Mouse (Mus musculus): ENCODE results near the gene Prr5l. TPM values are rescaled to one million over a fixed set of nuclear protein-coding genes. Genes with fewer than 3 reads are reported as not detected.

The Prr5l gene
- polyA plus RNA-seq, 1 experiment from 2014 or later = 6.0 TPM

DNA sequence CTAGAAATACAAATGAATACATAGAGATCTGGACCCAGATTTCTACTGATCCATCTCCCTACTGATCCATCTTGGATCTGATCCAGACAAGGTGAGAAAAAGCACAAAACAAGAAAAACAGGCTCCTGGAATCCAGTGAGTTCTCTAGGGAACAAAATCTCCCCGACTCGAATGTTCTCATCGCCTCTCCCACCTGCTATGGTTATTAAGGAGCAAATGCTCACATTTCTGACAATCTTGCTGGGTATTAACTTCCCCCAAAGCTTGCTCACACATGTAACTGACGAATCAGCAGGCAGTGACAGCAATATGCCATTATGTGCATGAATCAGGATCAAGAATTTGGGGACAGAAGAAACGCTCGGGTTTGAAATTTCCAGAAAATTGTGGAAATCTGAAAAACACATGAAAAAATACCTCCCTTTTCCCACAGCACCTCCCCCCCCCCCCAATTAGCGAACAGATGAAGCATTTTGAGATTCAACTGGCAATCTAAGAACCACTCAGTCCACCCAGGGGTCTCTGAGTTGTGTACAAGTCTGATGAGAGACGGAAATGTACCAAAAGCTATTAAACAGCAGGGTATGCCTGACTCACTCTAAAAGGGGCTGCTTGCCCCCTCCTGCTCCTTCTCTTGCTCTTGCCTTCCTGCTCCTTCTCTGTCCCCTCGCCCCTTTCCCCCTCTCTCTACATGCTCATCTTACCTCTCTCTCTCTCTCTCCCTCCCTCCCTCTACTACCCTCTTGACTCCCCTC lies 123.1 kb downstream of the Prr5l start:
- H3K36me3 ChIP-seq (replicated peaks; ENCODE audit: control insufficient read depth, insufficient read depth) = no peaks in the 10 kb centered on the region
- no peak overlapping the region for H3K27ac ChIP-seq
- no peak overlapping the region for H3K9ac ChIP-seq
- DNase-seq (ENCODE audit: low spot score) = no peak
- ATAC-seq (ENCODE audit: low FRiP score) = no peak
- no peaks in the 10 kb centered on the region for H3K27me3 ChIP-seq (ENCODE audit: control insufficient read depth, insufficient read depth, low read length)
- H3K9me3 ChIP-seq (ENCODE audit: control insufficient read depth, low read length) = no peaks in the 10 kb centered on the region
- 67% methylated on average over 9 of the region's 9 CpGs for WGBS
- H3K4me1 ChIP-seq (replicated peaks; ENCODE audit: control insufficient read depth, insufficient read depth, low read length) = peaks cover 20% of the 10 kb centered on the region
- no peak overlapping the region for H3K4me2 ChIP-seq (replicated peaks)
- no peak overlapping the region for H3K4me3 ChIP-seq (replicated peaks; ENCODE audit: low read length)

DNA sequence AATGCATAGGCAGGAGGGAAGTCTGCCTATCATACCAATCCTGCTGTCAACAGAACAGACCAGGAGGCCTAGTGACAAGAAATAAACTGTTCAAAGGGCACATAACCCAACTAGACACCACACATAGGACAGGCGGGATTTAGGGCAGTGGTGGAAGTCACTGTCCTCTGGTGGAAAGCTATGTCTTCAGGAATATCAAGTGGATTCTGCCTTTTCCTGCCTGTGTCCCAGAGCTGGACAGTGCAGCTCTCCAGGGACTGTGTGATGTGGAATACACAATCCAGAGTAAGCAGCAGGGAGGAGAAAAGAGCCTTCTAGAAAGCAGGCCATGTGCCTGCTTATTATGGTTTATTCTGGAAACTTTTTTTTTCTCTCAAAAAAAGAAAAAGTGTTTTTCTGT lies 125.0 kb downstream of the Prr5l start:
- no peaks in the 10 kb centered on the region for H3K9me3 ChIP-seq (ENCODE audit: control insufficient read depth, low read length)
- no peak overlapping the region for H3K9ac ChIP-seq
- H3K4me2 ChIP-seq (replicated peaks) = no peak overlapping the region
- H3K36me3 ChIP-seq (replicated peaks; ENCODE audit: control insufficient read depth, insufficient read depth) = no peaks in the 10 kb centered on the region
- H3K27me3 ChIP-seq (ENCODE audit: control insufficient read depth, insufficient read depth, low read length) = no peaks in the 10 kb centered on the region
- ATAC-seq (ENCODE audit: low FRiP score) (no peak), DNase-seq (ENCODE audit: low spot score) (no peak)
- no peak overlapping the region for H3K27ac ChIP-seq
- 83% methylated on average over 1 of the region's 1 CpGs for WGBS
- H3K4me3 ChIP-seq (replicated peaks; ENCODE audit: low read length) = no peak overlapping the region
- H3K4me1 ChIP-seq (replicated peaks; ENCODE audit: control insufficient read depth, insufficient read depth, low read length) = peaks cover 25% of the 10 kb centered on the region

DNA sequence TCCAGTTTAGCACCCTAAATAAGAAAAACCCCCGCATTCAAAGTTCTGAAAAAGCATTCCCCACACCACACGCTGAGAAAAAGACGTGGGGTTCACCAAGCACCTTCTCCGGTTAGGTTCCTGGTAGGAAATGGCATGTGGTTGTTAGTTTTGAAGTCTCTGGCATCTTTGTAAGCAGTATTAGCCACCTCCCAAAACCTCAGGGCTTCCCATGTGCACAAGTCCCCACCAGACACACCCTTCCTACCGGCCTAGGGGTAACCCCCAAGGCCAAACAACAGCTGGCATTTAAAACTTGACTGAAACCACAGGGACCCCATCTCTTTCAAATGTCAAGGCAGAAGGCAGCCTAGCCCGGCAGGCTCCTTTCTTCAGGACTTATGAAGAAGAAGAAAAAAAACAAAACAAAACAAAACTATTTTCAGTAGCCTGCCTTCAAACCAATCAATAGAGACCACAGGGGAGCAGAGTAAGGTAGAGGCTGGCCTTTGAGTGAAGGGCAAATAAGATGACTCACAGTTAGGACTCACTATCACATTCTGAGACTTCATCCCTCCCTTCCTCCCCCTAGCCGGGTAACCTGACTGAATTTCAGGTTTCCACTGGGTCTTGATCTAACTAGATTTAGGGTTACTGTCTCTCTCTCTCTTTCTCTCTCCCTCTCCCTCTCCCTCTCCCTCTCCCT lies 126.6 kb downstream of the Prr5l start:
- Histone ChIP-seq H3K27ac (no peak overlapping the region), H3K9me3 (ENCODE audit: control insufficient read depth, low read length) (no peaks in the 10 kb centered on the region), H3K36me3 (replicated peaks; ENCODE audit: control insufficient read depth, insufficient read depth) (no peaks in the 10 kb centered on the region), H3K9ac (no peak overlapping the region), H3K27me3 (ENCODE audit: control insufficient read depth, insufficient read depth, low read length) (no peaks in the 10 kb centered on the region), H3K4me3 (replicated peaks; ENCODE audit: low read length) (no peak overlapping the region), H3K4me2 (replicated peaks) (no peak overlapping the region), H3K4me1 (replicated peaks; ENCODE audit: control insufficient read depth, insufficient read depth, low read length) (peaks cover 19% of the 10 kb centered on the region; the same call in 1 of the 2 replicates)
- 23% methylated on average over 7 of the region's 7 CpGs for WGBS
- ATAC-seq (ENCODE audit: low FRiP score) (no peak), DNase-seq (ENCODE audit: low spot score) (no peak)

DNA sequence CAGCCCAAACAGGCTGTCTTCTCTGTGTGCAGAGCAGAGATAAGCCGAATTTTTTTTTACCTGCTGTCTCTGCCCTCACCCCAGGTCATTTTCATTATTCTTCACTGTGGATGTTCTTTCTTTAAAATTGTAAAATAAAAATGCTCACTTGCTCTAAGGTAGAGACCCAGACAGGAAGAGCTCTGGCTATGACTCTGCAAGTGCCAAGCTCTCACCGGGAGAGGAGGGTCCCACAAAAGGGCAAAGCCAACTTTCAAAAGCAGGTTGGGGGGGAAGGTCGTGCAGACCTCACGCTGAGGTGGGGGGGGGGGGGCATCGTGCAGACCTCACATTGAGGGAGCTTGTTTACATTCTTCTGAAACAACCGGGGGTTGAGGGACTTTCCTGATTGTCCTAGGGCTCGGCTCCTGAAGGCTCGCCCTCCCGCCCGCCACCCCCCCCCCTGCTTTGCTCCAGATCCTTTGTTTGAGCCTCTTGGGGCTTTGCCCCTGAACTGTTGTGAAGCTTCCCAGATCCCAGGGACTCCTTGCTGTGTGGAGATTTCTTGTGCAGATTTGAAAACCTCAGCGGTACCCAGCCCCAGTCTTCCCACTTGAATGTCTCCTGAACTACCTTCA lies 127.8 kb downstream of the Prr5l start:
- Histone ChIP-seq H3K27ac (no peak overlapping the region), H3K9ac (peak overlapping the region; percentile 34; the same call in 1 of the 2 replicates), H3K4me3 (replicated peaks; ENCODE audit: low read length) (no peak overlapping the region), H3K4me1 (replicated peaks; ENCODE audit: control insufficient read depth, insufficient read depth, low read length) (peaks cover 19% of the 10 kb centered on the region; the same call in 1 of the 2 replicates), H3K36me3 (replicated peaks; ENCODE audit: control insufficient read depth, insufficient read depth) (no peaks in the 10 kb centered on the region), H3K4me2 (replicated peaks) (peak overlapping the region; percentile 44), H3K27me3 (ENCODE audit: control insufficient read depth, insufficient read depth, low read length) (no peaks in the 10 kb centered on the region), H3K9me3 (ENCODE audit: control insufficient read depth, low read length) (no peaks in the 10 kb centered on the region)
- DNase-seq (ENCODE audit: low spot score) (no peak), ATAC-seq (ENCODE audit: low FRiP score) (no peak)
- 1% methylated on average over 11 of the region's 11 CpGs for WGBS

DNA sequence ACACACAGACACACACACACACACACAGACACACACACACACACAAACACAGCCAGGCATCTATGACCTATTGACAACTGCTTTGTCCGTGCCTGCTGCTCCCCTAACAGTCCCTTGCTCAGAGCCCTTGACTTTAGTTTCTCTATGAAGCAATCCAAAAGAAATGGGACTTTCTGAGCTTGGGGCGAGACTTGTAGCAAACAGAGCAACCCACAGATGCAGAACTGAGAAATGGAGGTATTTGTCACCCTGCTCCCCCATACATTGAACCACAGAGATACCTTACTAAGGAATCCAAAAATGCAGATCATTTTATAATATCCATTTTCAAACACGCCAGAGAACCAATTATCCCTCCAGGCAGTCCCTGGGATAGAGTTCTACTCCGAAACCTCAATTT lies 128.4 kb downstream of the Prr5l start:
- Histone ChIP-seq H3K4me3 (replicated peaks; ENCODE audit: low read length) (no peak overlapping the region), H3K4me1 (replicated peaks; ENCODE audit: control insufficient read depth, insufficient read depth, low read length) (peaks cover 19% of the 10 kb centered on the region; the same call in 1 of the 2 replicates), H3K27ac (no peak overlapping the region), H3K27me3 (ENCODE audit: control insufficient read depth, insufficient read depth, low read length) (no peaks in the 10 kb centered on the region), H3K36me3 (replicated peaks; ENCODE audit: control insufficient read depth, insufficient read depth) (no peaks in the 10 kb centered on the region), H3K4me2 (replicated peaks) (no peak overlapping the region), H3K9ac (no peak overlapping the region), H3K9me3 (ENCODE audit: control insufficient read depth, low read length) (no peaks in the 10 kb centered on the region)
- DNase-seq (ENCODE audit: low spot score) (no peak), ATAC-seq (ENCODE audit: low FRiP score) (no peak)
- 46% methylated on average over 4 of the region's 4 CpGs for WGBS

DNA sequence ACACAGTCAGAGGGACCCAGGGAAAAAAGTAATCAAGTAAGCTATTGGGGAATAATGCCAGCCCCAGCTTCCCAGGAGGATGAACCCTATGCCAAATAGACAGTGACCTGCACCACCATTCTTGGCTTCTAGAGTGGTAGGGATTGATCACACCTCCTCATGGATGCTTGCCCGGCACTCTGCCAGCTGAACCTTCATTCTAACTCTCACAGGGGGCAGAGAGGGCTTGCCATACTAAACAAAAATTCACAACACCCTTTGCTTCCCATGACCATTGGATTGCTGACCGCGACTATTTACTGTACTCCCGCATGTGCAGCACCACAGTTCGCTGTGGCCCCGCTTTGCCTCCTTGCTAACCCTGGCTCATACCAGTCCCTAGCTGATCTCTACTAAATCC lies 129.8 kb downstream of the Prr5l start:
- H3K9me3 ChIP-seq (ENCODE audit: control insufficient read depth, low read length) = no peaks in the 10 kb centered on the region
- H3K36me3 ChIP-seq (replicated peaks; ENCODE audit: control insufficient read depth, insufficient read depth) = no peaks in the 10 kb centered on the region
- no peak for ATAC-seq (ENCODE audit: low FRiP score)
- no peak overlapping the region for H3K4me2 ChIP-seq (replicated peaks)
- H3K9ac ChIP-seq = no peak overlapping the region
- peaks cover 19% of the 10 kb centered on the region; the same call in 1 of the 2 replicates for H3K4me1 ChIP-seq (replicated peaks; ENCODE audit: control insufficient read depth, insufficient read depth, low read length)
- WGBS = 95% methylated on average over 6 of the region's 6 CpGs
- H3K27me3 ChIP-seq (ENCODE audit: control insufficient read depth, insufficient read depth, low read length) = no peaks in the 10 kb centered on the region
- no peak overlapping the region for H3K27ac ChIP-seq
- no peak for DNase-seq (ENCODE audit: low spot score)
- no peak overlapping the region for H3K4me3 ChIP-seq (replicated peaks; ENCODE audit: low read length)

DNA sequence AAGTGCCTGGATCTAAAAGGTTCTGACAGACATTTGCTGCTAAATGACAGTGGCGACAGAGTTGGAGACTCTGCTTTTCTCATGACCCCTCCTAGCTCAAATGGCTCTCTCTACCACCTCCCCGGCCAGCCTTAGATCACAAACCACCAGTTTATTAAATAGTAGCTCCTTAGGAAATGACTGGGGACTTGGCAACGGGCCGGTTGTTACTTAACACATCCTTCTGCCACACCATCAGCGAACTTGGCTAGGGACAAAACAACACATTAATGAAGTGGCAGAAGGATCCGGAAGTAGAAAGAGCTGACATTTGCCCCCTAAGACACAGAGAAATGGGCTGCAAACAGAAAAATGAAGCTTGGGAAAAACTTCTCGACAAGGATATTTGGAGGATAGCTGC lies 130.4 kb downstream of the Prr5l start:
- Histone ChIP-seq H3K9me3 (ENCODE audit: control insufficient read depth, low read length) (no peaks in the 10 kb centered on the region), H3K4me2 (replicated peaks) (no peak overlapping the region), H3K9ac (no peak overlapping the region), H3K4me1 (replicated peaks; ENCODE audit: control insufficient read depth, insufficient read depth, low read length) (peaks cover 19% of the 10 kb centered on the region; the same call in 1 of the 2 replicates), H3K4me3 (replicated peaks; ENCODE audit: low read length) (no peak overlapping the region), H3K27ac (no peak overlapping the region), H3K27me3 (ENCODE audit: control insufficient read depth, insufficient read depth, low read length) (no peaks in the 10 kb centered on the region), H3K36me3 (replicated peaks; ENCODE audit: control insufficient read depth, insufficient read depth) (no peaks in the 10 kb centered on the region)
- DNase-seq (ENCODE audit: low spot score) = no peak
- ATAC-seq (ENCODE audit: low FRiP score) = no peak
- WGBS = 86% methylated on average over 7 of the region's 7 CpGs

DNA sequence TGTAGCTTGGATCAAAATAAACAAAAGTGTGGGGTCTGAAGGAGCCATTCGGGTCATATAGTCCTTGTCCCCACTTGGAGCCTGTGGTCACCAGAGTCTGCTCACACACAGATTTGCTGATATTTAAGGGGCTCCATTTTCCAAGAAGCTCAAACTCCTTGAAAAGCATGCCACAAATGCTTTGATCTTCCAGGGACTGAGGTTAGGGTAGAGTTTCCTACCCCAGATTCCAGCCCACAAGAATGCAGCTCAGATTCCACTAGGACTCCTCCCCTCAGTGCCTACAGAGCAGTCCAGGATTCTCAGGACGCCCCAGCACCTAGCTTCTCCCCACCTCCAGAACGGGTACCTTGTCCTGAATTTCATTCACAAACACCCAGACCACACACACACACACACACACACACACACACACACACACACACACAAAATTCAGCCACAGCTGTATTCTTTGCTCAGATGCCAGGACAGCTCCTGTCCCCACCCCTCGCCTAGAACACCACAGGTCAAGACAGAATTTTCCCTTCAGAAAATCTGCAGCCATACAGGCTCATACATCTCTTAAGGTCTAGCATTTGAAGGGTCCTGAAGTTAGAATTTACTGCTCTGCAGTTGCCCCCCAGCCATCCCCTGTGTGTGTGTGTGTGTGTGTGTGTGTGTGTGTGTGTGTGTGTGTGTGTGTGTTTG lies 131.4 kb downstream of the Prr5l start:
- H3K9me3 ChIP-seq (ENCODE audit: control insufficient read depth, low read length) = no peaks in the 10 kb centered on the region
- DNase-seq (ENCODE audit: low spot score) = no peak
- no peaks in the 10 kb centered on the region for H3K27me3 ChIP-seq (ENCODE audit: control insufficient read depth, insufficient read depth, low read length)
- no peaks in the 10 kb centered on the region for H3K36me3 ChIP-seq (replicated peaks; ENCODE audit: control insufficient read depth, insufficient read depth)
- H3K9ac ChIP-seq = no peak overlapping the region
- H3K4me2 ChIP-seq (replicated peaks) = no peak overlapping the region
- H3K4me1 ChIP-seq (replicated peaks; ENCODE audit: control insufficient read depth, insufficient read depth, low read length) = peaks cover 19% of the 10 kb centered on the region; the same call in 1 of the 2 replicates
- no peak overlapping the region for H3K27ac ChIP-seq
- ATAC-seq (ENCODE audit: low FRiP score) = no peak
- WGBS = 51% methylated on average over 4 of the region's 4 CpGs
- H3K4me3 ChIP-seq (replicated peaks; ENCODE audit: low read length) = no peak overlapping the region

DNA sequence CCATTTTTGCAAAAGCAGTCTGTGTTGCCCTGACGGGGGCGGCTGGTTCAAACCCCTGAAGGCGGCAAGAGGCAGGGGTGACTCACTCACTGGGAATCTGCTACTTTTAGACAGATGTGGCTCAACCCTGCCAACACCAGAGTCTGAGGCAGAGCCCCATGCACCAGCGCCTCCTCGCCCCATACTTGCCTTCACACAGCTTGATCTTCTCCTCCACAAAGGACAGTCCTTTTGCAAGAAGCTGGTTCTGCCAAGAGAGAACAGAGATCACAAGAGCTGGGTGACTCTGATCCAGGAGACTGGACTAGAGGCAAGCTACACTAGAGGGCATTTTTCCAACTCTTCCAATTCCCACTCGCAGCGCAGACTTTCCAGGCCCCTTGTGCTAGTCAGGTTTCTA lies 136.3 kb downstream of the Prr5l start:
- Histone ChIP-seq H3K4me3 (replicated peaks; ENCODE audit: low read length) (no peak overlapping the region), H3K9me3 (ENCODE audit: control insufficient read depth, low read length) (no peaks in the 10 kb centered on the region), H3K36me3 (replicated peaks; ENCODE audit: control insufficient read depth, insufficient read depth) (no peaks in the 10 kb centered on the region), H3K4me2 (replicated peaks) (no peak overlapping the region), H3K4me1 (replicated peaks; ENCODE audit: control insufficient read depth, insufficient read depth, low read length) (no peaks in the 10 kb centered on the region), H3K27me3 (ENCODE audit: control insufficient read depth, insufficient read depth, low read length) (no peaks in the 10 kb centered on the region), H3K9ac (no peak overlapping the region), H3K27ac (no peak overlapping the region)
- DNase-seq (ENCODE audit: low spot score) (no peak), ATAC-seq (ENCODE audit: low FRiP score) (no peak)
- WGBS = 92% methylated on average over 7 of the region's 7 CpGs

Data from hindbrain, embryonic 14.5 days (tissue).